Mouse (Mus musculus) midbrain, embryonic 16.5 days (tissue): Measurements from ENCODE around the gene Rala. TPM values are rescaled to one million over a fixed set of nuclear protein-coding genes. Genes with fewer than 3 reads are reported as not detected.

Experiments used
- ATAC-seq: fragments of 200-750 bp; cut with Nextera tagmentation; 2 replicates; pipeline ENCODE4 v1.8.0; 2017; ENCODE audit warnings: moderate TSS enrichment
- H3K27ac ChIP-seq: fragments of 300-500 bp; sonication (generic); 2 replicates; pipeline ENCODE4 v1.5.1; 2014; ENCODE audit warnings: mild to moderate bottlenecking, low read length, mixed read lengths
- H3K27me3 ChIP-seq: fragments of 300-500 bp; sonication (generic); 2 replicates; pipeline ENCODE4 v1.6.1; 2014; ENCODE audit warnings: low read depth, low read length, mixed read lengths; ENCODE audit not compliant: control insufficient read depth, insufficient read depth
- H3K36me3 ChIP-seq: fragments of 300-500 bp; sonication (generic); 2 replicates; pipeline ENCODE4 v1.6.1; 2014; ENCODE audit warnings: mild to moderate bottlenecking, low read length, moderate library complexity, mixed read lengths; ENCODE audit not compliant: control insufficient read depth, insufficient read depth
- H3K4me1 ChIP-seq: fragments of 300-500 bp; sonication (generic); 2 replicates; pipeline ENCODE4 v1.6.1; 2014; ENCODE audit warnings: mild to moderate bottlenecking, low read length, mixed read lengths; ENCODE audit not compliant: control insufficient read depth, insufficient read depth
- H3K4me2 ChIP-seq: fragments of 300-500 bp; sonication (generic); 2 replicates; pipeline ENCODE4 v1.6.1; 2014; ENCODE audit warnings: mild to moderate bottlenecking, low read length, mixed read lengths
- H3K4me3 ChIP-seq: fragments of 300-500 bp; sonication (generic); 2 replicates; pipeline ENCODE4 v1.5.1; 2014; ENCODE audit warnings: low read depth, mild to moderate bottlenecking, low read length, moderate library complexity, mixed read lengths
- H3K9ac ChIP-seq: fragments of 300-500 bp; sonication (generic); 2 replicates; pipeline ENCODE4 v1.6.1; 2014; ENCODE audit warnings: low read depth, low read length, mixed read lengths
- H3K9me3 ChIP-seq: fragments of 300-500 bp; sonication (generic); replicated peaks from 2 replicates; pipeline ENCODE4 v1.6.1; 2014; ENCODE audit warnings: mild to moderate bottlenecking, low read length, mixed read lengths; ENCODE audit not compliant: control insufficient read depth, poor library complexity, severe bottlenecking
- WGBS: fragments of 180-500 bp; shearing (Covaris S2); extraction: QIAGEN DNeasy Blood & Tissue Kit; methylation state at CpG from one replicate; pipeline ENCODE4 v1.1.7; 2014; 5-methylcytosine and 5-hydroxymethylcytosine counted together
- polyA plus RNA-seq: library from polyadenylated mRNA; unstranded; fragments of >200 nt; fragmentation: Nextera tagmentation; extraction: Ambion mirVana; gene quantifications from 2 replicates; pipeline ENCODE4 v1.2.1, GENCODE M21; 2015

Rala gene
- polyA plus RNA-seq: 212 and 217 TPM in 2 replicates

DNA sequence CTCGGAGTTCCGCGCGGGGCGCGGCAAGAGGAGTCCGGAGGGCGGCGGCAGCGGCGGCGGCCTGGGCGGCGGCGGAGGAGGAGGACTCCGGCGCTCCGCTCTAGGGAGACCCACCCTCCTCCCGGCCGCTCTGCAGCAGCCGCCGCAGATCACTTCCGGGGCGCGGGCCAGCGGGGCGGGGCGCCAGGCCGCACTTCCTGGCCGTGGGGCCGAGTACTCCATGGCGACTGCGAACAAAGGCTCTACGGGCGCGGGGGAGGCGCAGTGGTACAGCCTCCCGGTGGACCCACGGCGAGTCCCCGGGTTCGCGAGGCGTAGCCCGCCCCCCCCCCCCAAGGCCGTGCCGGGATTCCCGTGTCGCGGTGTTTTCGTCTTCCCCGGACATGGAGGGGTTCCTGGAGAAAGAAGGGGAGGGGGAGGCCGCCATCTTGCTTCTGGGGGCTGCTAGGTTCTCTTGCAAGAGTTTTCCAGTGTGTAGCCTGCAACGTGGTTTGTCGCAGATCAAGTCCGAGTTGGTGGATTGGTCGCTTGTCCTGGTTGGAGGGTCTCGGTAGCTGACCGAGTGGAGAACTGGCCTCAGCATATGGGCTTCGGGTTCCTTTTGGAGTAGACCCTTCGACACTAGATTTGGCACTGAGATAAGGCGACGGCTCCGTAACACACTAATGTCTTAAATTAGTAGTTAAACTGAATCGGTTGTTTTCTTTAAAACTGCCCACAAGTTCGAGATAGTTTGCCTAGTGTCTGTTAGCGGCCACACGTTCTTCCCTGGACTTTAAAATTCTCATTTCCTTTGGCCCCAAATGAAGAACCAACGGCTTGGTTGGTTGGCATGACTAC is at the start of gene Rala:
Gene Rala, minus strand, starts transcription at position 162 of the 840 bp plus-strand sequence.
- Histone ChIP-seq H3K4me2 (peak within 1 kb of the TSS; percentile 70), H3K36me3 (no peaks in the 10 kb centered on the region), H3K27me3 (no peaks in the 10 kb centered on the region), H3K9me3 (no peaks in the 10 kb centered on the region), H3K4me1 (peaks cover 23% of the 10 kb centered on the region), H3K27ac (peak within 1 kb of the TSS; percentile 97), H3K4me3 (peak within 1 kb of the TSS; percentile 91), H3K9ac (peak within 1 kb of the TSS; percentile 91)
- ATAC-seq: peak; percentile 100
- WGBS: 12% methylated on average over 43 of the region's 69 CpGs

DNA sequence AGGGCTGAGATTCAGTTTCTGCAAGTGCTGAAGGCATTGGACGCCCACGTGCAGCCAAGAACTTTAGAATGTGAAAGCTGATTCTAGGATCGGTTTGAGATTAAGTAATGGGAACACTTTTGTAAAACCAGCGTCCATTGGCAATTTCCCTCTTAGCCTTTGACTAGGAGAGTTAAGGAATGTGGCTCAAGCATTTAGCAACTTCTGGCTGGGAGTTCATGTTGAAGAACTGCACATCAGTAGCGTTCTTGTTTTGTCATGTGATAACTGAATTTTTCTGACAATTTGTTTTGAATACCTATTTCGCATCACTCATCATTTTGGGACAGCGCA is 49.4 kb upstream of the Rala start:
- Histone ChIP-seq H3K36me3 (no peaks in the 10 kb centered on the region), H3K27me3 (no peaks in the 10 kb centered on the region), H3K27ac (peak overlapping the region; percentile 81), H3K9ac (peak overlapping the region; percentile 81), H3K4me3 (peak overlapping the region; percentile 87), H3K4me1 (peaks cover 7% of the 10 kb centered on the region), H3K9me3 (no peaks in the 10 kb centered on the region), H3K4me2 (peak overlapping the region; percentile 86)
- peak; percentile 7; the same call in 1 of the 2 replicates for ATAC-seq
- WGBS: 37% methylated on average over 7 of the region's 7 CpGs

GRCm38 (mm10) chr13:17992697-17993514 is 48.9 kb upstream of the Rala start, which contains the start of gene Yae1d1:
Gene Yae1d1, minus strand, starts transcription at chr13:17993349.
- Histone ChIP-seq H3K9ac (peak within 1 kb of the TSS; percentile 81), H3K27ac (peak within 1 kb of the TSS; percentile 81), H3K4me2 (peak within 1 kb of the TSS; percentile 86), H3K9me3 (no peaks in the 10 kb centered on the region), H3K36me3 (no peaks in the 10 kb centered on the region), H3K4me1 (peaks cover 7% of the 10 kb centered on the region), H3K4me3 (peak within 1 kb of the TSS; percentile 87), H3K27me3 (no peaks in the 10 kb centered on the region)
- ATAC-seq: peak; percentile 100
- WGBS: under 1% methylated on average over 53 of the region's 54 CpGs

DNA sequence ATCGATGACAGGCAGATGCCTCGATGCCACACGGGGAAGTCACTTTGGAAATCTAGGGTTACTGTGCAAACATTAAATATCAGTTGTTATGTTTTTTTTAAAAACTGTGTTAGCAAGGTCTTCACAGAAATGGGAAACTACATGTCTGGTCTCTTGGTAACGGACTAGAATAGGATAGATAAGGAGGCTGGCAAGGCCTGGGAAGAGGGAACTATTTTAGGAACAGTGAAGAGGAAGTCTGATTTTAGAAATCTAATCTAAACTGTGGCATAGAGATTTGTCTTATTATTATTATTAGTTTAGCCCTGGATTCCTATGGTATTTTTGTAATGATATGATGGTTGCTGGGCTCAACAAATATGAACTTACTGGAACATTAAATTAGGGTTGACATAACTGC is 48.0 kb upstream of the Rala start:
- 90% methylated on average over 4 of the region's 4 CpGs for WGBS
- Histone ChIP-seq H3K27me3 (no peaks in the 10 kb centered on the region), H3K4me3 (no peak overlapping the region), H3K9me3 (no peaks in the 10 kb centered on the region), H3K4me1 (peaks cover 7% of the 10 kb centered on the region), H3K36me3 (peaks cover 6% of the 10 kb centered on the region), H3K4me2 (peak overlapping the region; percentile 86; the same call in 1 of the 2 replicates), H3K27ac (no peak overlapping the region), H3K9ac (no peak overlapping the region)
- no peak for ATAC-seq

DNA sequence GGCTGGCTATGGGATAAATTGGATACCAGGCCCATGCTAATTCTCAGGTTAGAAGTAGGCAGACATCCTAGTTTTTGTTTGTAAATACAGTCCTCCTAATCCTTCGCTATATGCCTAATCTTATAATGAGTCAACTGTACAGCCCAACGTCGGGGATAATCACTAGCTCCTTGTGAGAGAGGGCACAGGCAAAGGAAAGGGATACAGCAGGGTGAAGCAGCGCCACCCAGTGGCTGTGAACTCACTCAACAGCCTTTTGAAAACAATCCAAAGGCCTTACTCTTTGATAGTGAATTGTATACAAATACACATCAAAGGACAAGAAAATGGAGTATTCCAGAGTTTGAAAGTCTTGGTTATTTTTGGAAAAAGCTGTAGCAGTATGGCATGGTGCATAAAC is 39.2 kb upstream of the Rala start:
- Histone ChIP-seq H3K4me2 (no peak overlapping the region), H3K4me3 (no peak overlapping the region), H3K36me3 (peaks cover 17% of the 10 kb centered on the region), H3K4me1 (no peaks in the 10 kb centered on the region), H3K9me3 (no peaks in the 10 kb centered on the region), H3K9ac (no peak overlapping the region), H3K27me3 (no peaks in the 10 kb centered on the region), H3K27ac (no peak overlapping the region)
- ATAC-seq: no peak
- 46% methylated on average over 4 of the region's 4 CpGs for WGBS

- no peaks in the 10 kb centered on the region for H3K27me3 ChIP-seq
- no peak overlapping the region for H3K4me2 ChIP-seq
- peaks cover 15% of the 10 kb centered on the region for H3K36me3 ChIP-seq
- no peak for ATAC-seq
- no peak overlapping the region for H3K27ac ChIP-seq
- no peak overlapping the region for H3K9ac ChIP-seq
- no peak overlapping the region for H3K4me3 ChIP-seq
- no peaks in the 10 kb centered on the region for H3K4me1 ChIP-seq
- WGBS: 88% methylated on average over 5 of the region's 5 CpGs
- H3K9me3 ChIP-seq: no peaks in the 10 kb centered on the region
These were observed 38.6 kb upstream of the Rala start for GRCm38 (mm10) chr13:17982634-17983033.

GRCm38 (mm10) chr13:17976854-17977739 is 33.1 kb upstream of the Rala start:
- Histone ChIP-seq H3K4me2 (no peak overlapping the region), H3K4me1 (no peaks in the 10 kb centered on the region), H3K27me3 (no peaks in the 10 kb centered on the region), H3K9me3 (no peaks in the 10 kb centered on the region), H3K9ac (no peak overlapping the region), H3K4me3 (no peak overlapping the region), H3K36me3 (0 out of 2 replicates have a peak, but pooled peaks cover 4% of the 10 kb centered on the region), H3K27ac (no peak overlapping the region)
- whole genome bisulfite sequencing: 83% methylated on average over 8 of the region's 8 CpGs
- no peak for ATAC-seq

GRCm38 (mm10) chr13:17975891-17976290 is 31.9 kb upstream of the Rala start:
- H3K36me3 ChIP-seq: no peaks in the 10 kb centered on the region
- no peaks in the 10 kb centered on the region for H3K4me1 ChIP-seq
- WGBS: 61% methylated on average over 2 of the region's 2 CpGs
- ATAC-seq: no peak
- no peak overlapping the region for H3K4me3 ChIP-seq
- H3K9me3 ChIP-seq: no peaks in the 10 kb centered on the region
- H3K9ac ChIP-seq: no peak overlapping the region
- no peaks in the 10 kb centered on the region for H3K27me3 ChIP-seq
- no peak overlapping the region for H3K27ac ChIP-seq
- no peak overlapping the region for H3K4me2 ChIP-seq
